8 mouse cellular contexts compared by ENCODE assay signal in the genomic region with DNA sequence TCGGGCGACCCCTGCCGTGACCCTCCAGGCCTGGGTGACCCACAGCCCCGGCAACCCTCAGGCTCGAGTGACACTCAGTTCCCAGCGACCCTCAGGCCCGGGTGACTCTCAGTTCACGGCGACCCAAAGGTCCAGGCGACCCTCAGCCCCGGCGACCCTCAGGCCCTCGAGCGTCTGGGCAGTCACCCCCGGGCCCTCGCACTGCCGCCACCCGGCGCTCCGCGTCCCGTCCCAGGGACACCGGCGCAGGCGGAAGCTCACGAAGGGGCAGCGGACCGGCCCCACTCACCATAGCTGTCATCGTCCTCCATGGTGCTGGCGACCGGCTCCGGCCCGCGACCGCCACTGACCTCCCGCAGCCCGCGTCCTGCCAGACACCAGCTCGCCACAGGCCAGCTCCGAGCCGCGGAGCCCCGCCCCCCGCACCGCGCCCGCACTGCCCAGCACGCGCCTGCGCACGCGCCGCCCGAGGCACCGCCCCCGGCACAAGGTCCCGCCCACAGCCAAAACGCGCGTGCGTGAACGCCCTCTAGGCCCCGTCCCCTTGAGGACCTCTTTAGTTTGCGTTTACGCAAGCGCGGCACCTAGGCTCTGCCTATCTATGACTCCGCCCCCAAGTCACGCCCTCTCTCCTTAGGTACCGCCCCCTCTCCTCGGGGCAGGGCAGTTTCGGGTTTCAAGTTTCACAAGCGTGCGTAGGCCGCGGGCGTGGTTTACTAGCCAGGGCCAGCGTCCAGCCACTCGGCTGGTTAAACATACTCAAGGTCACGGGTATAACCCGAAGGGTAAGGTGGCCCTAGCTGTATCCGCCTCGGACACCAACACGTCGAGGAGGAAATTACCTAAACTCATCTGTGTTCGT. TPM values are rescaled to one million over a fixed set of nuclear protein-coding genes. Genes with fewer than 3 reads are reported as not detected.
A peak's percentile ranks its signal among the peaks of the same experiment; 100 is the strongest.
DNase-seq lines count a peak whose midpoint lies in the region; ATAC-seq and TF ChIP-seq lines count a peak whose summit lies in the region.

A gene (minus strand): TSS at position 443 of the 862 bp plus-strand sequence.

- peak; percentile 97 for ATAC-seq in G1E (ENCODE audit: extremely low read depth, insufficient number of reproducible peaks, low FRiP score, poor library complexity, severe bottlenecking)
- ATAC-seq in forebrain, embryonic 16.5 days: peak; percentile 96
- ATAC-seq in lung, embryonic 14.5 days (ENCODE audit: insufficient read depth): peak; percentile 93

- H3K9ac ChIP-seq in forebrain, embryonic 16.5 days (replicated peaks; ENCODE audit: low read depth, low read length): peak within 1 kb of the TSS; percentile 82
- peak within 1 kb of the TSS; percentile 76 for H3K9ac ChIP-seq in lung, embryonic 14.5 days

- H3K27me3 ChIP-seq in G1E (ENCODE audit: insufficient read depth, low read length): peaks cover 5% of the 10 kb centered on the region; the same call in 1 of the 2 replicates
- no peaks in the 10 kb centered on the region for H3K27me3 ChIP-seq in forebrain, embryonic 16.5 days (replicated peaks; ENCODE audit: control insufficient read depth, insufficient read depth, low read length)
- H3K27me3 ChIP-seq in lung, embryonic 14.5 days (ENCODE audit: insufficient read depth, low read length): no peaks in the 10 kb centered on the region
- H3K27me3 ChIP-seq in thymus, adult 2 months (ENCODE audit: control insufficient read depth, insufficient read depth, low read length): no peaks in the 10 kb centered on the region

- peak within 1 kb of the TSS; percentile 92 for H3K4me2 ChIP-seq in forebrain, embryonic 16.5 days (ENCODE audit: low read length)
- H3K4me2 ChIP-seq in lung, embryonic 14.5 days: peak within 1 kb of the TSS; percentile 88

- H3K36me3 ChIP-seq in G1E (replicated peaks): peaks cover 2% of the 10 kb centered on the region
- no peaks in the 10 kb centered on the region for H3K36me3 ChIP-seq in forebrain, embryonic 16.5 days (ENCODE audit: control insufficient read depth, insufficient read depth)
- no peaks in the 10 kb centered on the region for H3K36me3 ChIP-seq in lung, embryonic 14.5 days (ENCODE audit: insufficient read depth)
- no peaks in the 10 kb centered on the region for H3K36me3 ChIP-seq in thymus, adult 2 months (ENCODE audit: control insufficient read depth, insufficient read depth, low read length)

- peak within 1 kb of the TSS; percentile 84 for H3K4me3 ChIP-seq in G1E (ENCODE audit: low read depth, low read length)
- peak within 1 kb of the TSS; percentile 91 for H3K4me3 ChIP-seq in forebrain, embryonic 16.5 days (replicated peaks; ENCODE audit: low read length)
- H3K4me3 ChIP-seq in layer of hippocampus, adult 2 months: peak within 1 kb of the TSS; percentile 91
- peak within 1 kb of the TSS; percentile 87 for H3K4me3 ChIP-seq in lung, embryonic 14.5 days (ENCODE audit: low read depth, low read length)
- H3K4me3 ChIP-seq in olfactory bulb, adult 2 months (ENCODE audit: insufficient read depth, low read depth, low read length): peak within 1 kb of the TSS; percentile 89
- H3K4me3 ChIP-seq in thymus, adult 2 months (ENCODE audit: control insufficient read depth, insufficient read depth, low read length): peak within 1 kb of the TSS; percentile 82

- peak within 1 kb of the TSS; percentile 46; the same call in 1 of the 2 replicates for H3K27ac ChIP-seq in forebrain, embryonic 16.5 days (ENCODE audit: low read length)
- H3K27ac ChIP-seq in layer of hippocampus, adult 2 months: peak within 1 kb of the TSS; percentile 88
- peak within 1 kb of the TSS; percentile 80 for H3K27ac ChIP-seq in lung, embryonic 14.5 days (ENCODE audit: low read depth)
- H3K27ac ChIP-seq in olfactory bulb, adult 2 months (ENCODE audit: insufficient read depth, low read depth, low read length): peak within 1 kb of the TSS; percentile 69
- peak within 1 kb of the TSS; percentile 85 for H3K27ac ChIP-seq in thymus, adult 2 months (ENCODE audit: control insufficient read depth, insufficient read depth, low read length)

- WGBS in forebrain, embryonic 16.5 days: under 1% methylated on average over 85 of the region's 86 CpGs
- under 1% methylated on average over 75 of the region's 86 CpGs for WGBS in lung, embryonic 14.5 days
- under 1% methylated on average over 84 of the region's 86 CpGs for WGBS in olfactory bulb, adult 2 months
- WGBS in thymus, adult 2 months: under 1% methylated on average over 86 of the region's 86 CpGs

- TF ChIP-seq POLR2A in olfactory bulb, adult 2 months (IDR thresholded peaks at IDR 0.05; ENCODE audit: insufficient read depth, low read depth, low read length): no peak
- peak; percentile 80 for TF ChIP-seq POLR2A in thymus, adult 2 months (IDR thresholded peaks at IDR 0.05; ENCODE audit: control insufficient read depth, extremely low read depth, insufficient read depth, low read length, poor library complexity)

- no peaks in the 10 kb centered on the region for H3K9me3 ChIP-seq in G1E (replicated peaks)
- H3K9me3 ChIP-seq in forebrain, embryonic 16.5 days (ENCODE audit: control insufficient read depth, low read length): no peaks in the 10 kb centered on the region
- no peaks in the 10 kb centered on the region for H3K9me3 ChIP-seq in lung, embryonic 14.5 days (ENCODE audit: low read depth, low read length)

- intact Hi-C loops in heart, postnatal 36 days (cut with DNase I): no loop called here

- peak; percentile 82 for DNase-seq in G1E (ENCODE audit: low spot score)
- DNase-seq in cerebellum, adult 18-20 months: peak; percentile 96 to 99
- peak; percentile 99 to 100 for DNase-seq in heart, postnatal 36 days
- peak; percentile 99 for DNase-seq in layer of hippocampus, adult 2 months (ENCODE audit: low spot score in 2 of 2)
- peak; percentile 100 for DNase-seq in lung, embryonic 14.5 days
- DNase-seq in thymus, adult 2 months: peak; percentile 99

- H3K4me1 ChIP-seq in G1E (ENCODE audit: insufficient read depth, low read depth, low read length): peaks cover 39% of the 10 kb centered on the region
- H3K4me1 ChIP-seq in forebrain, embryonic 16.5 days (replicated peaks; ENCODE audit: control insufficient read depth, insufficient read depth, low read length): peaks cover 18% of the 10 kb centered on the region
- H3K4me1 ChIP-seq in lung, embryonic 14.5 days (ENCODE audit: insufficient read depth): peaks cover 7% of the 10 kb centered on the region
- peaks cover 10% of the 10 kb centered on the region for H3K4me1 ChIP-seq in olfactory bulb, adult 2 months (ENCODE audit: control insufficient read depth, insufficient read depth, low read length)
- H3K4me1 ChIP-seq in thymus, adult 2 months (replicated peaks; ENCODE audit: control insufficient read depth, insufficient read depth, low read length): peaks cover 27% of the 10 kb centered on the region

- TF ChIP-seq CTCF in G1E (IDR thresholded peaks at IDR 0.05; ENCODE audit: low read depth, low read length): no peak
- TF ChIP-seq CTCF in layer of hippocampus, adult 2 months (conservative IDR thresholded peaks at IDR 0.05): peak; percentile 13; the same call in 1 of the 2 replicates
- no peak for TF ChIP-seq CTCF in lung, embryonic 14.5 days (IDR thresholded peaks at IDR 0.05; ENCODE audit: low read depth)
- TF ChIP-seq CTCF in olfactory bulb, adult 2 months (IDR thresholded peaks at IDR 0.05; ENCODE audit: insufficient read depth, low read depth, low read length): no peak
- peak; percentile 67; the same call in 1 of the 2 replicates for TF ChIP-seq CTCF in thymus, adult 2 months (IDR thresholded peaks at IDR 0.05; ENCODE audit: borderline replicate concordance, control insufficient read depth, extremely low read depth, insufficient read depth, low read length, poor library complexity)

RNA-seq across cellular contexts. Expression of the gene that starts here (rescaled TPM):
- total RNA-seq in G1E (2014; fragmentation: Nextera tagmentation): 4.0 and 4.5 TPM in 2 replicates
- total RNA-seq in G1E (2017): 7.1 and 7.7 TPM in 2 replicates
- polyA plus RNA-seq in G1E (2012): 2.7 and 3.1 TPM in 2 replicates
- 32.1 and 35.2 TPM in 2 replicates for polyA plus RNA-seq in forebrain, embryonic 16.5 days (2015; fragmentation: Nextera tagmentation; extraction: Ambion mirVana)
- 10 to 100 TPM; 45.6 to 51.6 TPM for total RNA-seq in heart, postnatal 36 days (2021)
- 100 to 1,000 TPM; 101 to 108 TPM for total RNA-seq in layer of hippocampus, adult 2 months (2021)
- 10.5 and 11.5 TPM in 2 replicates for polyA plus RNA-seq in lung, embryonic 14.5 days (2014; fragmentation: Nextera tagmentation; extraction: Ambion mirVana)
- not detected in 2 replicates for polyA plus RNA-seq in olfactory bulb, adult 2 months (2012; ENCODE audit: insufficient read depth, insufficient read length, low replicate concordance, missing spikeins)
- 66.7 and 70.0 TPM in 2 replicates for polyA plus RNA-seq in thymus, adult 2 months (2012; rRNA removed)

Comparison
In these comparisons a context has a peak if more than half of its experiments do, and no peak if none do; other contexts are left out.
1. Peak in every context shown above with its lines: DNase-seq, ATAC-seq, H3K4me3 ChIP-seq and H3K27ac ChIP-seq.
2. RNA of the gene that starts here (total RNA-seq): 101 to 108 TPM in layer of hippocampus, adult 2 months and 45.6 to 51.6 TPM in heart, postnatal 36 days; 4.0 to 7.7 TPM in G1E; every median in the first group is over 4 times any median in the second.
3. CTCF ChIP-seq: peak in layer of hippocampus, adult 2 months (single experiment) and thymus, adult 2 months (single experiment); none in G1E (single experiment), lung, embryonic 14.5 days (single experiment) and olfactory bulb, adult 2 months (single experiment).